Mouse (Mus musculus) liver, adult 2 months (tissue): ENCODE data around the gene Phf21a.

Source experiments
- CTCF ChIP-seq: fragments of 200-500 bp; IDR thresholded peaks from 2 replicates; pipeline ENCODE4 v1.5.1; 2011; ENCODE audit warnings: low read depth, low read length, control low read depth
- POLR2A ChIP-seq: fragments of 200-500 bp; IDR thresholded peaks from 2 replicates; pipeline ENCODE4 v1.6.1; 2011; ENCODE audit warnings: low read length, control low read depth; ENCODE audit not compliant: insufficient read depth; ENCODE audit errors: extremely low read depth

- no peak for TF ChIP-seq POLR2A
- no peak for TF ChIP-seq CTCF
These were observed 91.4 kb downstream of the Phf21a start for GRCm38 (mm10) chr2:92184077-92184921.
